Comparison of ENCODE assay signal across 8 mouse cellular contexts in genomic region chr4:114472143-114472542, GRCm38 (mm10).
DNase-seq lines count a peak whose midpoint lies in the region; ATAC-seq and TF ChIP-seq lines count a peak whose summit lies in the region.

No protein-coding gene starts in this region.

- 84% methylated on average over 5 of the region's 5 CpGs for WGBS in midbrain, postnatal 0 days
- 86% methylated on average over 5 of the region's 5 CpGs for WGBS in midbrain, embryonic 13.5 days
- 76% methylated on average over 5 of the region's 5 CpGs for whole genome bisulfite sequencing in neural tube, embryonic 15.5 days

- no peak overlapping the region for H3K4me2 ChIP-seq in midbrain, postnatal 0 days (ENCODE audit: low read depth, low read length, poor library complexity, severe bottlenecking)
- H3K4me2 ChIP-seq in midbrain, embryonic 13.5 days (replicated peaks) = no peak overlapping the region
- no peak overlapping the region for H3K4me2 ChIP-seq in neural tube, embryonic 15.5 days

- no peaks in the 10 kb centered on the region for H3K36me3 ChIP-seq in midbrain, postnatal 0 days (ENCODE audit: insufficient read depth, low read length)
- no peaks in the 10 kb centered on the region for H3K36me3 ChIP-seq in midbrain, embryonic 13.5 days
- no peaks in the 10 kb centered on the region for H3K36me3 ChIP-seq in neural tube, embryonic 15.5 days

- no peak overlapping the region for H3K4me3 ChIP-seq in midbrain, postnatal 0 days (ENCODE audit: low read depth, low read length)
- H3K4me3 ChIP-seq in midbrain, embryonic 13.5 days (replicated peaks) = no peak overlapping the region
- no peak overlapping the region for H3K4me3 ChIP-seq in neural tube, embryonic 15.5 days (replicated peaks)

- no peaks in the 10 kb centered on the region for H3K4me1 ChIP-seq in midbrain, postnatal 0 days (ENCODE audit: insufficient read depth, low read length)
- H3K4me1 ChIP-seq in midbrain, embryonic 13.5 days (replicated peaks) = peaks cover 11% of the 10 kb centered on the region
- H3K4me1 ChIP-seq in neural tube, embryonic 15.5 days = peaks cover 9% of the 10 kb centered on the region; the same call in 1 of the 2 replicates

- 0 out of 2 replicates have a peak, but pooled peaks have one; percentile 2 for TF ChIP-seq CTCF in midbrain, postnatal 0 days (IDR thresholded peaks at IDR 0.05)

- no peak overlapping the region for H3K27ac ChIP-seq in midbrain, postnatal 0 days (ENCODE audit: low read depth, low read length)
- H3K27ac ChIP-seq in midbrain, embryonic 13.5 days = no peak overlapping the region
- no peak overlapping the region for H3K27ac ChIP-seq in neural tube, embryonic 15.5 days (replicated peaks)

- H3K9ac ChIP-seq in midbrain, postnatal 0 days (replicated peaks; ENCODE audit: low read length, poor library complexity, severe bottlenecking) = no peak overlapping the region
- H3K9ac ChIP-seq in midbrain, embryonic 13.5 days (replicated peaks) = no peak overlapping the region
- H3K9ac ChIP-seq in neural tube, embryonic 15.5 days (replicated peaks) = no peak overlapping the region

- no peak for ATAC-seq in midbrain, postnatal 0 days (ENCODE audit: low FRiP score)
- no peak for ATAC-seq in midbrain, embryonic 13.5 days
- ATAC-seq in erythroid progenitor cell, adult 5-6 weeks (replicated peaks; ENCODE audit: low FRiP score, poor library complexity, severe bottlenecking) = no peak
- ATAC-seq in neural tube, embryonic 15.5 days (ENCODE audit: low FRiP score) = no peak
- no peak for ATAC-seq in megakaryocyte, adult 5-6 weeks (ENCODE audit: poor library complexity, severe bottlenecking)

- H3K27me3 ChIP-seq in midbrain, postnatal 0 days (ENCODE audit: insufficient read depth, low read length) = no peaks in the 10 kb centered on the region
- H3K27me3 ChIP-seq in midbrain, embryonic 13.5 days = no peaks in the 10 kb centered on the region
- H3K27me3 ChIP-seq in neural tube, embryonic 15.5 days (replicated peaks) = no peaks in the 10 kb centered on the region

- H3K9me3 ChIP-seq in midbrain, postnatal 0 days (ENCODE audit: low read length) = no peaks in the 10 kb centered on the region
- H3K9me3 ChIP-seq in midbrain, embryonic 13.5 days = no peaks in the 10 kb centered on the region
- H3K9me3 ChIP-seq in neural tube, embryonic 15.5 days (replicated peaks) = no peaks in the 10 kb centered on the region

- DNase-seq in midbrain, postnatal 0 days (ENCODE audit: low spot score) = no peak
- peak; percentile 56 for DNase-seq in gastrocnemius, postnatal 10 days
- DNase-seq in kidney, adult 18-20 months = peak; percentile 61
- DNase-seq in lung, postnatal 4 days = peak; percentile 64 to 75
